Mouse (Mus musculus) megakaryocyte, embryonic 14.5 days (primary cell): ENCODE data around the gene 3425401B19Rik.

Experiments used
- FLI1 ChIP-seq: IDR thresholded peaks from 2 replicates; pipeline ENCODE4 v1.6.1; 2012; ENCODE audit warnings: low read length, inconsistent platforms, mixed read lengths
- GATA1 ChIP-seq: IDR thresholded peaks from 3 replicates; pipeline ENCODE4 v1.6.1; 2012; ENCODE audit warnings: mixed read lengths, low read length, inconsistent platforms, borderline replicate concordance

DNA sequence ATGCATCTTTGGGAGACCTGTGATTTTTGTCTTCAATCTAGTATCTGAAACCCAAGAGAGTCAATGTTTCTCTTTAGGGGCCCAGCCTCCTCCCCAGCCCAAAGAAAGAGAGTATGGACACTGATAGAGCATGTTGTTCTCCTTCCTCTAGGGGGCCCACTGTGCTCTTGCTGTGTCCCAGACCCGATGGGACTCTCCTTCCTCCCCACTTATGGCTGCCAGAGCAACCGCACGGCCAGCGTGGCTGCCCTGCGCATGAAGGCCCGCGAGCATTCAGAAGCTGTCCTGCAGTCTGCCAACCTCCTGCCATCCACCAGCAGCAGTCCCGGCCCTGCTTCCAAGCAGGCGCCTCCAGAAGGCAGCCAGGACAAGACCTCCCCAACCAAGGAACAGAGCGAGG is 56.5 kb downstream of the 3425401B19Rik start:
- TF ChIP-seq FLI1 (no peak), GATA1 (no peak)
